Mouse (Mus musculus) thymus, adult 2 months (tissue): Measurements from ENCODE around the gene Flg2.

Experiments used
- CTCF ChIP-seq: fragments of 200-500 bp; IDR thresholded peaks from 2 replicates; pipeline ENCODE4 v1.5.1; 2012; ENCODE audit warnings: mild to moderate bottlenecking, control low read depth, low read length, moderate library complexity, borderline replicate concordance; ENCODE audit not compliant: control insufficient read depth, poor library complexity, insufficient read depth; ENCODE audit errors: extremely low read depth
- POLR2A ChIP-seq: fragments of 200-500 bp; IDR thresholded peaks from 2 replicates; pipeline ENCODE4 v1.6.1; 2012; ENCODE audit warnings: mild to moderate bottlenecking, low read length, control low read depth, moderate library complexity; ENCODE audit not compliant: control insufficient read depth, poor library complexity, insufficient read depth; ENCODE audit errors: extremely low read depth

- TF ChIP-seq POLR2A (no peak), CTCF (no peak)
Observed at GRCm38 (mm10) chr3:93162502-93162901, 34.6 kb upstream of the Flg2 start.
